Mouse (Mus musculus) stomach, postnatal 0 days (tissue): ENCODE measurements at regions not wholly inside any gene's neighbourhood (a gene's known extent, or its start where the extent isn't known, plus 50 kb on each side); places are given as distances from the start of the nearest gene placed in this dataset.

Experiments
- CTCF ChIP-seq: IDR thresholded peaks from 2 replicates; pipeline ENCODE4 v1.5.1; 2016; ENCODE audit warnings: antibody characterized with exemption, low read depth, mild to moderate bottlenecking, moderate library complexity
- EP300 ChIP-seq: optimal IDR thresholded peaks from 2 replicates; pipeline ENCODE3; 2016; ENCODE audit warnings: antibody characterized with exemption

GRCm38 (mm10) chr8:115833391-115833790 is 125.8 kb upstream of the Maf start:
- TF ChIP-seq CTCF (no peak), EP300 (no peak)
